Mouse (Mus musculus) limb, embryonic 12.5 days (tissue): ENCODE measurements around the gene Rbfox1. TPM values are rescaled to one million over a fixed set of nuclear protein-coding genes. Genes with fewer than 3 reads are reported as not detected.

ENCODE experiments used
- ATAC-seq: fragments of 200-750 bp; cut with Nextera tagmentation; 2 replicates; pipeline ENCODE4 v1.8.0; 2017; ENCODE audit warnings: low read depth, moderate TSS enrichment; ENCODE audit not compliant: insufficient number of reproducible peaks, insufficient read depth, low FRiP score, low TSS enrichment
- H3K27ac ChIP-seq: fragments of 300-500 bp; sonication (generic); 2 replicates; pipeline ENCODE4 v1.5.1; 2016; ENCODE audit warnings: mild to moderate bottlenecking, moderate library complexity
- H3K27me3 ChIP-seq: fragments of 300-500 bp; sonication (generic); 2 replicates; pipeline ENCODE4 v1.6.1; 2016; ENCODE audit warnings: mild to moderate bottlenecking, moderate library complexity
- H3K36me3 ChIP-seq: fragments of 300-500 bp; sonication (generic); 2 replicates; pipeline ENCODE4 v1.6.1; 2016; ENCODE audit warnings: mild to moderate bottlenecking, moderate library complexity
- H3K4me1 ChIP-seq: fragments of 300-500 bp; sonication (generic); replicated peaks from 2 replicates; pipeline ENCODE4 v1.6.1; 2016
- H3K4me2 ChIP-seq: fragments of 300-500 bp; sonication (generic); 2 replicates; pipeline ENCODE4 v1.6.1; 2016; ENCODE audit warnings: mild to moderate bottlenecking, moderate library complexity
- H3K4me3 ChIP-seq: fragments of 300-500 bp; sonication (generic); replicated peaks from 2 replicates; pipeline ENCODE4 v1.5.1; 2016; ENCODE audit warnings: mild to moderate bottlenecking
- H3K9ac ChIP-seq: fragments of 300-500 bp; sonication (generic); replicated peaks from 2 replicates; pipeline ENCODE4 v1.6.1; 2016; ENCODE audit warnings: mild to moderate bottlenecking, moderate library complexity
- H3K9me3 ChIP-seq: fragments of 300-500 bp; sonication (generic); 2 replicates; pipeline ENCODE4 v1.6.1; 2016; ENCODE audit warnings: mild to moderate bottlenecking, moderate library complexity
- WGBS: fragments of 180-500 bp; shearing (Covaris S2); methylation state at CpG from one replicate; pipeline ENCODE4 v1.1.7; 2016; 5-methylcytosine and 5-hydroxymethylcytosine counted together
- polyA plus RNA-seq: library from polyadenylated mRNA; unstranded; fragments of >200 nt; fragmentation: Nextera tagmentation; extraction: Ambion mirVana; gene quantifications from 2 replicates; pipeline ENCODE4 v1.2.1, GENCODE M21; 2016

The Rbfox1 gene
- polyA plus RNA-seq, 1 experiment from 2014 or later, result 1.9 TPM

DNA sequence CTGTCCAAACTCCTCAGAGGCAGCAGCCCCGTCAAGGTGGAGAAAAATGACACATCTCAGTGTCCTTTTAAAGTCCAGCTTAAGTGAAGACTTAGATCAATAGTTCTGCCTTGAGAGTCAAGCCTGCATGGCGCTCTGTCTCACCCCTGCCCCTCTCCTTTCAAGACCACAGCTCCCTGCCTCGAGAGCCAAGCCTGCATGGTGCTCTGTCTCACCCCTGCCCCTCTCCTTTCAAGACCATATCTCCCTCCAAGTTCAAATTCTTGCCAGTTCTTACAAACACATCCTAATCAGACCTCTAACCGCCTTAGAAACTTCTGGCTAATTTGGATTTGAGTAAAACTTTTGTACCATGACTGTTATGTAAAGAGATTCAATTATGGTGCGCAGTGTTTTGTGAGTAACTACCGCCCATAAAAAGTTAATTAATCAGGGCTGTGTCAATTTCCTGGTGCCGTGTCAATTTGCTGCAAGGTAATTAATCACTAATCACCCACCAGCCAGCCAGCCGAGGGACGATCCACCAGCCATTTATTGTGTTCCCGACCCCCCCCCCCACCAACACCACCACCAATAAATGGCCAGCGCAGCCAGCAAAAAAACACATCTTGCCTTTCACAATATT, 1461.0 kb downstream of the Rbfox1 start:
- ATAC-seq, result no peak
- 15% methylated on average over 11 of the region's 11 CpGs for WGBS
- Histone ChIP-seq H3K4me2 (peak overlapping the region; percentile 30), H3K4me1 (peaks cover 36% of the 10 kb centered on the region), H3K27me3 (no peaks in the 10 kb centered on the region), H3K27ac (peak overlapping the region; percentile 23; the same call in 1 of the 2 replicates), H3K4me3 (no peak overlapping the region), H3K9ac (no peak overlapping the region), H3K9me3 (no peaks in the 10 kb centered on the region), H3K36me3 (no peaks in the 10 kb centered on the region)

GRCm38 (mm10) chr16:7347522-7348165, 1462.5 kb downstream of the Rbfox1 start:
- Histone ChIP-seq H3K36me3 (no peaks in the 10 kb centered on the region), H3K4me3 (no peak overlapping the region), H3K27ac (peak overlapping the region; percentile 86), H3K4me1 (peaks cover 44% of the 10 kb centered on the region), H3K4me2 (0 out of 2 replicates have a peak overlapping the region, but pooled peaks have one; percentile 4), H3K9ac (no peak overlapping the region), H3K9me3 (no peaks in the 10 kb centered on the region), H3K27me3 (no peaks in the 10 kb centered on the region)
- peak; percentile 78 for ATAC-seq
- WGBS, result 21% methylated on average over 7 of the region's 7 CpGs

DNA sequence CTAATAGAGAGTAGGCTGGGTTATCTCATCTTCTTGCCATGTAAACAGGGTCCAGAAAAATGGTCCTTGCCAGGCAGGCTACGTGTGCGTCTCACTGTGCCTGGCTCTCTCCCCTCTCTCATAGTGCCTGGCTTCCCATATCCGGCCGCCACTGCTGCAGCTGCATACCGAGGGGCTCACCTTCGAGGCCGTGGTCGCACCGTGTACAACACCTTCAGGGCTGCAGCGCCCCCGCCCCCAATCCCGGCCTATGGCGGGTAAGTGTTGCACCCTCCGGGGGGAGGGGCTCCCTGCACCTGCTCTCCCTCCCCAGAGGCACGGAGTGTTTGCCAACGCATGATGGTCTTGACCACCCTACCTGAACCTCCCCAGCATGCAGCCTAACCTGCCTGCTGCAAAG, 1467.7 kb downstream of the Rbfox1 start:
- Histone ChIP-seq H3K27ac (no peak overlapping the region), H3K4me3 (no peak overlapping the region), H3K9me3 (no peaks in the 10 kb centered on the region), H3K36me3 (no peaks in the 10 kb centered on the region), H3K4me2 (no peak overlapping the region), H3K9ac (no peak overlapping the region), H3K4me1 (peaks cover 35% of the 10 kb centered on the region), H3K27me3 (0 out of 2 replicates have a peak, but pooled peaks cover 3% of the 10 kb centered on the region)
- no peak for ATAC-seq
- WGBS, result 60% methylated on average over 16 of the region's 16 CpGs

DNA sequence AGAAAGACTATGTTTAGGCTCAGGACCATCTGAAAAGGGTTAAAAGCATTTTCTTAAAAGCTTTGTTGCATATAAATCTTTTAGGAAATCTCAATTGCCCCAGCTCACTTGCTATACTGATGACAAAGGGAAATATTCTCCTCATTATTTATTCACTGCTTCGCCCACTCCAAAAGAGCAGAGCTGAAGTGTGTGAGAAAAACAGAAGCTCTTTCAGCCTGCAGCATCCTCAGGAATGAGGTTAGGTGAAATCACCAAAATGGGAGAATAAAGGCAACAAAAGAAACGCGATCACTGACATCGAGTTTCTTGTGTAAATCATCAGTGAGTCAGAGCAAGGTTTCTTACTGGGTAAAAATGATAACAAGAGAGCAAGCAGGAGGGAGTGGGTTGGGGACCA, 1469.0 kb downstream of the Rbfox1 start:
- Histone ChIP-seq H3K27ac (no peak overlapping the region), H3K27me3 (0 out of 2 replicates have a peak, but pooled peaks cover 3% of the 10 kb centered on the region), H3K9ac (no peak overlapping the region), H3K9me3 (no peaks in the 10 kb centered on the region), H3K36me3 (no peaks in the 10 kb centered on the region), H3K4me1 (peaks cover 28% of the 10 kb centered on the region), H3K4me2 (no peak overlapping the region), H3K4me3 (no peak overlapping the region)
- no peak for ATAC-seq
- WGBS, result 83% methylated on average over 4 of the region's 4 CpGs

- no peaks in the 10 kb centered on the region for H3K9me3 ChIP-seq
- WGBS, result 75% methylated on average over 5 of the region's 5 CpGs
- 0 out of 2 replicates have a peak, but pooled peaks cover 3% of the 10 kb centered on the region for H3K4me1 ChIP-seq
- no peaks in the 10 kb centered on the region for H3K27me3 ChIP-seq
- no peak overlapping the region for H3K4me3 ChIP-seq
- no peak overlapping the region for H3K27ac ChIP-seq
- no peaks in the 10 kb centered on the region for H3K36me3 ChIP-seq
- H3K4me2 ChIP-seq, result no peak overlapping the region
- no peak for ATAC-seq
- H3K9ac ChIP-seq, result no peak overlapping the region
Observed at GRCm38 (mm10) chr16:7359043-7359442, 1473.9 kb downstream of the Rbfox1 start.

DNA sequence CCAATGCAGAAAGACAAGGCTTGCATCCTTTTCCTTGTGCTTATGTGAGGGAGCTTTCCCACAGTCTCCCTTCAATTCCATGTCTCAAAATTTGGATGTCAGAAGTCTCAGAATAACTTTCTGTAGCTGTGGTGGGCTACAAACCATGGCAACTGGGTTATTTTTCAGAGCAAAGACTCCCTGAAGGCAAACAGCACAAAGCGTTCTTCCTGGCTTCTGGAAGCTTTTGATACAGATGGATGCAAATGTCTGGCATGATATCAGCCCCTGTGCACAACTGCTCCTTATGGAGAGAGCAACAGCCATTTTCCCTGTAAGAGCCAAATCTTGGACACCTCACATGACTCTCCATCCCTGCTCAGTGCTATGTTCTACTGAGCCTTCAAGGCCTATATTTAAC, 1475.6 kb downstream of the Rbfox1 start:
- no peak overlapping the region for H3K4me2 ChIP-seq
- H3K4me3 ChIP-seq, result no peak overlapping the region
- H3K27me3 ChIP-seq, result no peaks in the 10 kb centered on the region
- H3K27ac ChIP-seq, result no peak overlapping the region
- WGBS, result 93% methylated on average over 1 of the region's 1 CpGs
- ATAC-seq, result no peak
- no peak overlapping the region for H3K9ac ChIP-seq
- H3K4me1 ChIP-seq, result 0 out of 2 replicates have a peak, but pooled peaks cover 3% of the 10 kb centered on the region
- H3K9me3 ChIP-seq, result no peaks in the 10 kb centered on the region
- H3K36me3 ChIP-seq, result no peaks in the 10 kb centered on the region

DNA sequence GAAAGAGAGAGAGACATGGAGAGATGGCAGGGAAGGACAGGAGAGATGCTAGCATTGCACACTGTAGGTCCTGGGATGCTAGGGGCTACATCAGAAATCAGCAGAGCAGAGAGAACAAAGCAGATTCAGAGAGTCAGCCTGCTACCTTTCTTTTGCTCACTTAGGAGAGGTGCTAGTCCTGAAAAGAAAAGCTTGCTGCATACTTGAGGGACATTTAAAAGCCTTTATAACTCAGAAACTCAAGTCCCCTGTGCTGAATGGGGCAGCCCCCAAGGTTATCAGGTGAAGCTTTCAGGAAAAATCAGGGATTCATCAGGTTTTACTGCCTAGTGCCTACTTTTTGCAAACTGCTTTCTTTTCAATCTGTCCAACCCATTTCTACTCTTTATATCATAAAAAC, 1480.7 kb downstream of the Rbfox1 start:
- ATAC-seq, result no peak
- Histone ChIP-seq H3K27ac (no peak overlapping the region), H3K4me1 (0 out of 2 replicates have a peak, but pooled peaks cover 3% of the 10 kb centered on the region), H3K9me3 (no peaks in the 10 kb centered on the region), H3K36me3 (no peaks in the 10 kb centered on the region), H3K4me3 (no peak overlapping the region), H3K27me3 (no peaks in the 10 kb centered on the region), H3K9ac (no peak overlapping the region), H3K4me2 (no peak overlapping the region)

DNA sequence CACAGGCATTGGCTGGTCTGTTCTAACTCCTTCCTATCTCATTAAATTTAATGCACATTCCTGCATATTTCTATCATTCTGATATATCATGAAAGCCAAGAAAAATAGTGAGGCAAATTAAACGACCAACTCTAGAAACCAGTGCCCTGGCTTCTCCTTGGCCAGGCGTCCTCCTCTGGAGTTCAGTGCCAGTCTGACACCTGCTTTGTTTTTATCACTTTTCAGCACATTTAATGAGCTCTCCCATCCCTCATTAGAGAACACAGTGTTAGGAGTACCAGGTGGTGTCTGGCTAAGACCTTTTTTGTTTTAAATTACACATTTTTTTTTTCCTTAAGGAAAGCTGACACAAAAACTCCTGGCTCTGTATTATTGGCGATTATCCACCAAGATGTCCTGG, 1489.0 kb downstream of the Rbfox1 start:
- no peaks in the 10 kb centered on the region for H3K27me3 ChIP-seq
- ATAC-seq, result no peak
- no peak overlapping the region for H3K9ac ChIP-seq
- no peaks in the 10 kb centered on the region for H3K36me3 ChIP-seq
- 35% methylated on average over 3 of the region's 3 CpGs for WGBS
- H3K4me2 ChIP-seq, result no peak overlapping the region
- no peak overlapping the region for H3K27ac ChIP-seq
- 0 out of 2 replicates have a peak, but pooled peaks cover 7% of the 10 kb centered on the region for H3K4me1 ChIP-seq
- no peaks in the 10 kb centered on the region for H3K9me3 ChIP-seq
- H3K4me3 ChIP-seq, result no peak overlapping the region

DNA sequence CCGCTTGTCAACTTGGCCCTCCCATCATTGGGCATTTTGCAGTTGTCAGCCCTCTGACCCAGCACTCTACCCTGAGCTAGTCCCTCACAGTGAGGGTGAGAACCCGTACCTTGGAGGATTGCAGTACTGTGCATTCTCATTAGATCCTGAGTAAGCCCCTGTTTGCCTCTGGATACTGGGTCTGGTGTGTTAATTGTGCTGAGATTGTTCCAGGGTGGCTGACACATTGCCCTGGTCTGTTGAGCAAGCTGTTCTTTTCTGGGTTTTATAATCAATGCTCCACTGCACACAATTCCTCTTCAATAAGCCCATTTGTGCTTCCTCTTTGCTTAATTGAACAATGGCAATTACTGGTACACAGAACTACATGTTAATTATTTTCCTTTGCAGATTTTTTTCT, 1489.5 kb downstream of the Rbfox1 start:
- WGBS, result 46% methylated on average over 2 of the region's 2 CpGs
- Histone ChIP-seq H3K27ac (no peak overlapping the region), H3K4me3 (no peak overlapping the region), H3K4me2 (no peak overlapping the region), H3K9me3 (no peaks in the 10 kb centered on the region), H3K4me1 (0 out of 2 replicates have a peak, but pooled peaks cover 7% of the 10 kb centered on the region), H3K9ac (no peak overlapping the region), H3K36me3 (no peaks in the 10 kb centered on the region), H3K27me3 (no peaks in the 10 kb centered on the region)
- ATAC-seq, result no peak

DNA sequence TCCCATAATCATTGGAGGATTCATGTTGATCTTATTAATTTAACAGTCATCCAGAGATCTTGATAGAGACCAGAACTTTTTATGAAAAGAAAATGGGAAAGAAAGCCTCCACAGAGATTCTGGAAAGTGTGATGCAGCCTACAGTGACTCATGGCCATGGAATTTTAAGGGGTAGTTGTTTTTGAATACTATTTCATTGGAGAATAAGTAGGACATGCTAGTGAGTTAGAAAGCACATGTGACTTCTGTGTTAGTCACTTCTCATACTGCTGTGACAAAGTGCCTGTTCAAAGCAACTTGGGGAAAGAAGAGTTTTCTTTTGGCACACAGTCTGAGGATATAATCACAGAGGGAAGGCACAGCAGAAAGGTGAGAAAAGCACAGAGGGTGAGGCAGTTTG, 1510.9 kb downstream of the Rbfox1 start:
- H3K9ac ChIP-seq, result no peak overlapping the region
- H3K27me3 ChIP-seq, result no peaks in the 10 kb centered on the region
- H3K9me3 ChIP-seq, result no peaks in the 10 kb centered on the region
- no peak overlapping the region for H3K4me3 ChIP-seq
- no peaks in the 10 kb centered on the region for H3K4me1 ChIP-seq
- no peaks in the 10 kb centered on the region for H3K36me3 ChIP-seq
- ATAC-seq, result no peak
- H3K27ac ChIP-seq, result no peak overlapping the region
- H3K4me2 ChIP-seq, result no peak overlapping the region

GRCm38 (mm10) chr16:7404766-7405492, 1519.8 kb downstream of the Rbfox1 start:
- H3K9me3 ChIP-seq, result no peaks in the 10 kb centered on the region
- no peak overlapping the region for H3K27ac ChIP-seq
- no peaks in the 10 kb centered on the region for H3K27me3 ChIP-seq
- H3K36me3 ChIP-seq, result no peaks in the 10 kb centered on the region
- 0 out of 2 replicates have a peak, but pooled peaks cover 3% of the 10 kb centered on the region for H3K4me1 ChIP-seq
- H3K4me2 ChIP-seq, result no peak overlapping the region
- no peak for ATAC-seq
- no peak overlapping the region for H3K4me3 ChIP-seq
- WGBS, result 47% methylated on average over 6 of the region's 6 CpGs
- H3K9ac ChIP-seq, result no peak overlapping the region
